Mouse (Mus musculus): Measurements from ENCODE around the gene Foxc2.

Foxc2 gene

DNA sequence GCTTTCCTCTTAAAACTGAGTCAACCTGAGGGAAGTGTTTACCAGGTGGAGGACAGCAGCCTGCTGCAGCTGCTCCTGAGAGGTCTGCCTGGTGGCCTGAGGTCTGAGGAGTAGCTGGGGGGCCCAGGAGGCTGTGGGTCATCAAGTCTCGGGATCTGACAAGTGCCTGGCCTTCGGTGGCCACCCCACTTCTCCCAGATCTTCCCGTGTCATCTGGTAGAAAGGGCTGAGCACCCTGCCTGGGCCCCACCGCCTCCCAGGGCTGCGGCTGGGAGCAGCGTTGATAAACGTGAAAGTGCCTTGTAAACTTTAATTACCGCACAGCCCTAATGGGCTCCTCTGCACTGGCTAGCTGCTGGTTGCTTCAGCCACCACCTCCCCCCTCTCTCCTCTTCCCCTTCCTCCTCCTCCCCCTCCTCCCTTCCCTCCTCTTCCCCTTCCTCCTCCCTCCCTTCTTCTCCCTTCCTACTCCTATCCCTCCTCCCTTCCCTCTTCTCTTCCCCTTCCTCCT lies 32.7 kb downstream of the Foxc2 start:
- DNase-seq (ENCODE audit: low read depth): no peak

DNA sequence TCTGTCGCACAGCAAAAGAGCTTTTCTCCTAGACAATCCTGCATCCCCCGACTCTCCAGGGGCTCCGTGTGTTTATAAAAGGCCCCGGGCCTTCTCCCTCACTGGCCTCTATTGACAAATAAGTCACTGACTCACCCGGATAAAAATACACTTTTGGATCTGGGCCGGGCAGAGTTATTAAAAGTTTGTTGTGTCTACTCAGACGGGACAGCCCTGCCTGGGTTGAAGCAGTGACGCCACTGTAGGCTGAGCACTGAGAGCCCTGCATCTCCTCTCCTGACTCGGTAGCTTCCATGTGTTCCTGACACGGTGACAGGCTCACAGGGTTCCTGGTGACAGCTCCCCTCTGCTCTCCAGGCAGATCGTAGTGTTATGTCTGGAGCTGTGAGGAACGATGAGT lies 36.4 kb downstream of the Foxc2 start:
- no peak for DNase-seq (ENCODE audit: low read depth)

DNA sequence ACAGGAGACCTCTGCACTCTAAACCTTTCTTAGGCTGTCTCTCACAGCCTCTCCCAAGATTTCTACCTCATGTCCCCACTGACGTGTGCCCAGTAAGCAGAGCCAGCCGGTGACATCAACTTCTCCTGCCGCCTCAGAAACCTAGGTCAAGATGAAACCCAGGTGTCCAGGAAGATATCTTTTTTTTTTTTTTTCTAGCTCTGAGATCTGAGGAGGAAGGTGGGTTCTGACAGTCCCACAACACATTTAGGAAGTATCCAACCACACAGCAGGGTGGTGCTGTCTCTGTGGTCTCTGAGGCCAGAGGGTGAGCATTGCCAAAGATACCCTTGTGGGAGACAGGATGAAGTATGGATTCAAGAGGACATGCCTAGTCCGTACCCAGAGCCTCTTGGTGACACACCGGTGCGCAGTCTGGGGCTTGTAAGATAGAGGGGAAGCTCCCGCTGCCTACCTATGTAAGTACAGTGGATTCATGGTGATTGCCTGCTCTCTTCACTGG lies 41.1 kb downstream of the Foxc2 start:
- DNase-seq (ENCODE audit: low read depth): no peak

DNA sequence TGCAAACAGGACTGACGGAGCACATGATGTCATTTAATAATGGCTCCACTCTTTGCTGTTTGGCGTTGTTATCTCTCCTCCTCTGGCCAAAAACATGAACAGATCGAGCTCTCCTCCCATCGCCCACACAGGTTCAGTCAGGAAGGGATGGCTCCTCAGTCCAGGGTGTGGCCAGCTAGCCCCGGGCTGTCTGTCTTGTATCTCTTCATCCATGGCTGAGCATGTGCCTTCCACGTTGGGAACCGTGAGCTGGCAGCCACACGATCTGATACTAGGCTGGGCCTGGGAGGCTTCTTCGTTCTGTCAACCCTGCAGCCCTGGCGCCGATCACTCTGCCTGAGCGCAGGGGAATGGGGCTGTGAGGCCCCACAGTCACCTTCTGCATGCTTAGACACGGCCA lies 42.8 kb downstream of the Foxc2 start:
- no peak for DNase-seq (ENCODE audit: low read depth)

DNA sequence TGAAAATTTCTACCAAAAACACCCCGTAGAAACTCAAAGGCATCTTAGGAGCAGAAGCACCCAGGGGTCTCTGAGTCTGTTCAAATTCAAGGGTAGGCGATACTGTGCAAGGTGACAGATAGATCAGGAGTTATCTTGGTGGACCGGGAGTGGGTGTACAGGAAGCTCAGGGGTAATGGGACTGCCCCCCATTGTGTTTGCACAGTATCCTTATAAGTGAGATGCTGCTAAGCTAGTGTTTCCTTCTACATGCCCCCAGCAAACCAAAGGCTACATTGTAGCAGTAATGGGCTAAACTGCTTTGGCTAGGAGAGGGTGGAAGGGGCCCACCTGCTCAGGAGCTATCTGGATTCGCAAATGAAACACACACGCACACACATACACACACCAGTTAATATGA lies 45.5 kb downstream of the Foxc2 start:
- no peak for DNase-seq (ENCODE audit: low read depth)

DNA sequence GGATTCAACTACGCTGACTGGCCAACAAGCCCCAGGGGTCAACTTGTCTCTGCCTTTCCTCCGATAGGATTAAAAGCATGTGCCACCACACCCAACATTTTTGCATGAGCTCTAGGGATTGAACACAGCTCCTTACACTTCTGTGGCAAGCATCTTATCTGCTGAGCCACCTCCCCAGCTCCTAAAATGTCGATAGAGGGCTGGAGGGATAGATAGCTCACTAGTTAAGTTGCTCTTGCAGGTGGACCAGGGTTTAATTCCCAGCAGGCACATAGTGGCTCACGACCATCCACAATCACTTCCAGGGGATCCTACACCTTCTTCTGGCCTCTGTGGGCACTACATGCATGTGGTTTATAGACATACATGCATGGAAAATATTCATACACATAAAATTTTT lies 46.4 kb downstream of the Foxc2 start:
- no peak for DNase-seq (ENCODE audit: low read depth)

DNA sequence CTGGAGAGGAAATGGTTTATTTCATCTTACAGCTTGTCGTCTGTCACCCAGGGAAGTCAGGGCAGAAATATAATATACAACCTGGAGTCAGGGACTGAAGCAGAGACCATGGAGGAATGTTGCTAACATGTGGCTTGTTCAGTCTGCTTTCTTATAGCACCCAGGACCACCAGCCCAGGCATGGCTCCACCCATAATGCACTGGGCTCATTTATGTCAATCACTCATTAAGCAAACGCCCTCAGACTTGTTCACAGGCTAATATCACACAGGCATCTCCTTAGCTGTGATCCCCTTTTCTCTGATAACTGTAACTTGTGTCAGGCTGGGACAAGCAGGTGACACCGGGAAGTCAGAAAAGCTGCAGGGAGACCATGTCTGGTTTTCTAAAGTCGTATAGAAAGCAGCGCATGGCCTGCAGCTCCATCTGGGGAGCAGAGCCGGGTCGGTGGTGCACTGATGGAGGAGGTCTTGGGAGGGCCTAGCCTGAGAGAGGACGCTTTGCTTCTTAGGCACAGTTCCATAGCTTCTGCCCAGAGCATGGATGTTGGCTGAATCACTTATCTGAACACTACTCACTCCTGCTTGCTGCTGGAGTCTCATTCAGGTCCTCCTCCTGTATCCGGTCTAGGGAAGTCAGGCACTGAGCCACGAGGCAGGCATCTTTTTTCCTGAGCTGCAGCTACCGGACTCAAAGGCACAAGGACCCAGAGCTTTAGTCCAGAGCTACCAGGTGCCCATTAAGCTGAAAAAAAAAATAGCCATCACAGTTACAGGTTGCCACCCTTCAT lies 47.1 kb downstream of the Foxc2 start:
- no peak for DNase-seq (ENCODE audit: low read depth)

DNA sequence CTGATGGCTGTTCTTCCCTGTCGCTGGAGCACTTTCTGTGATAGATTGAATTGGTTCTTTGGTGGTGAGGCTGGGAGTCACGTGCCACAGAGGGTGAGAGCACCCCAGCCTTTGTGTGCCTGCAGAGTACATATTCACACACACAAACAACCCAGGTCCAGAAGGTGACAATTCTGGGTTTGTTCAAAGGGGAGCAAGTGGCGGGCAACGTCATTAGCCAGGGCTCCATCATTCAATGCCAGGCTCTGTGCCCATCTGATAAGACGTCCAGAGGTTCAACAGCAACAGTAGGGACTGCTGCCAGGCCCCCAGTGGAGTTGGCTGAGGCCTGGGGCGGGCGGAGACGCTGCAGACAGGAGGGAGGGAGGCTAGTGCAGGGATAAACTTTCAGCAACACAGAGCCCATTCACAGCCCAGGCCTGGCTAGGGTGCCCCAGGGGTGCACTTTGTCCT lies 48.1 kb downstream of the Foxc2 start:
- DNase-seq (ENCODE audit: low read depth): no peak

DNA sequence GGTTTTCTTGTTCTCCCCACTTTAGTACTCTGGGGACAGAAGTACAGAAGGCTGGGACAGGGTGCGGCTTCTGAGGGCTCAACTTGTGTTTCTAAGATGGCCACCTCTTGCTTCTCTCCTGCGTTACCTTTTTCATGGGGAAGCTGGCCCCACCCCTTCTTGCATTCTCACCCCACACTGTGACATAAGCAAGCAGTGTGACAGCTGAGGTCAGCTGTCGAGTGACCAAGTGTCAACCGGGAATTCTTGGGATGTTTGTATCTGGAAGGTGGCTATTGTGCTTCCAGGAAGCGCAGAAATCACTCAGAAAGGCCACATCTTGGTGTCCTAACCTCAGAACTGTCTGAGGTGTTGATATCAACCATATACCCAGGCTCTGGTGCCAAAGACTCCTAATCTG lies 52.1 kb downstream of the Foxc2 start:
- no peak for DNase-seq (ENCODE audit: low read depth)
